Mouse (Mus musculus) neural tube, embryonic 11.5 days (tissue): Measurements from ENCODE around the gene Rbm4. TPM values are rescaled to one million over a fixed set of nuclear protein-coding genes. Genes with fewer than 3 reads are reported as not detected.
"Not testable (repeated sequence)": the region's sequence is repeated elsewhere in the genome, so short reads cannot be mapped to it uniquely, and the experiment has no call there.

Experiments
- ATAC-seq: fragments of 200-750 bp; cut with Nextera tagmentation; 2 replicates; pipeline ENCODE4 v1.8.0; 2017; ENCODE audit warnings: moderate number of reproducible peaks, mild to moderate bottlenecking, moderate TSS enrichment, moderate library complexity; ENCODE audit not compliant: insufficient read depth, low FRiP score, low TSS enrichment
- DNase-seq: peaks from one replicate; pipeline ENCODE4 v3.0.0-alpha.2; 2015; ENCODE audit warnings: low spot score
- H3K27ac ChIP-seq: fragments of 300-500 bp; sonication (generic); 2 replicates; pipeline ENCODE4 v1.5.1; 2014; ENCODE audit warnings: low read depth, mild to moderate bottlenecking, low read length
- H3K27me3 ChIP-seq: fragments of 300-500 bp; sonication (generic); 2 replicates; pipeline ENCODE4 v1.6.1; 2014; ENCODE audit warnings: mild to moderate bottlenecking, low read length, mixed read lengths; ENCODE audit not compliant: control insufficient read depth, insufficient read depth
- H3K36me3 ChIP-seq: fragments of 300-500 bp; sonication (generic); 2 replicates; pipeline ENCODE4 v1.6.1; 2014; ENCODE audit warnings: mild to moderate bottlenecking, low read length, moderate library complexity, mixed read lengths; ENCODE audit not compliant: control insufficient read depth, insufficient read depth
- H3K4me1 ChIP-seq: fragments of 300-500 bp; sonication (generic); 2 replicates; pipeline ENCODE4 v1.6.1; 2014; ENCODE audit warnings: low read length, mixed read lengths; ENCODE audit not compliant: control insufficient read depth, insufficient read depth
- H3K4me2 ChIP-seq: fragments of 300-500 bp; sonication (generic); 2 replicates; pipeline ENCODE4 v1.6.1; 2014; ENCODE audit warnings: low read depth, mild to moderate bottlenecking, moderate library complexity
- H3K4me3 ChIP-seq: fragments of 300-500 bp; sonication (generic); 2 replicates; pipeline ENCODE4 v1.5.1; 2014; ENCODE audit warnings: low read depth, low read length
- H3K9ac ChIP-seq: fragments of 300-500 bp; sonication (generic); 2 replicates; pipeline ENCODE4 v1.6.1; 2014; ENCODE audit warnings: mild to moderate bottlenecking, low read length
- H3K9me3 ChIP-seq: fragments of 300-500 bp; sonication (generic); 2 replicates; pipeline ENCODE4 v1.6.1; 2016; ENCODE audit warnings: low read length; ENCODE audit not compliant: control insufficient read depth
- WGBS: fragments of 180-500 bp; shearing (Covaris S2); extraction: QIAGEN DNeasy Blood & Tissue Kit; methylation state at CpG from one replicate; pipeline ENCODE4 v1.1.7; 2014; 5-methylcytosine and 5-hydroxymethylcytosine counted together
- polyA plus RNA-seq: library from polyadenylated mRNA; unstranded; fragments of >200 nt; fragmentation: Nextera tagmentation; extraction: Ambion mirVana; gene quantifications from 2 replicates; pipeline ENCODE4 v1.2.1, GENCODE M21; 2014

The Rbm4 gene
- polyA plus RNA-seq, 1 experiment from 2014 or later: 131 TPM

GRCm38 (mm10) chr19:4829156-4829555 lies 35.5 kb upstream of the Rbm4 start:
- DNase-seq (no peak), ATAC-seq (no peak)
- H3K27ac ChIP-seq: no peak overlapping the region
- H3K4me2 ChIP-seq: no peak overlapping the region
- no peaks in the 10 kb centered on the region for H3K9me3 ChIP-seq
- H3K4me3 ChIP-seq: no peak overlapping the region
- no peak overlapping the region for H3K9ac ChIP-seq
- 0 out of 2 replicates have a peak, but pooled peaks cover 3% of the 10 kb centered on the region for H3K36me3 ChIP-seq
- WGBS: 64% methylated on average over 7 of the region's 7 CpGs
- no peaks in the 10 kb centered on the region for H3K4me1 ChIP-seq
- no peaks in the 10 kb centered on the region for H3K27me3 ChIP-seq

- no peak overlapping the region for H3K27ac ChIP-seq
- H3K36me3 ChIP-seq: 0 out of 2 replicates have a peak, but pooled peaks cover 3% of the 10 kb centered on the region
- no peak overlapping the region for H3K9ac ChIP-seq
- ATAC-seq (no peak), DNase-seq (no peak)
- no peak overlapping the region for H3K4me2 ChIP-seq
- H3K9me3 ChIP-seq: no peaks in the 10 kb centered on the region
- H3K4me1 ChIP-seq: no peaks in the 10 kb centered on the region
- H3K4me3 ChIP-seq: no peak overlapping the region
- WGBS: 58% methylated on average over 16 of the region's 16 CpGs
- no peaks in the 10 kb centered on the region for H3K27me3 ChIP-seq
Observed at GRCm38 (mm10) chr19:4828444-4829114, 34.9 kb upstream of the Rbm4 start.

- Histone ChIP-seq H3K9ac (no peak overlapping the region), H3K27me3 (no peaks in the 10 kb centered on the region), H3K27ac (no peak overlapping the region), H3K4me1 (no peaks in the 10 kb centered on the region), H3K4me3 (no peak overlapping the region), H3K4me2 (no peak overlapping the region), H3K36me3 (0 out of 2 replicates have a peak, but pooled peaks cover 3% of the 10 kb centered on the region), H3K9me3 (no peaks in the 10 kb centered on the region)
- ATAC-seq: no peak
- DNase-seq: no peak
- WGBS: 92% methylated on average over 5 of the region's 5 CpGs
Observed at GRCm38 (mm10) chr19:4820678-4821303, 27.1 kb upstream of the Rbm4 start.

DNA sequence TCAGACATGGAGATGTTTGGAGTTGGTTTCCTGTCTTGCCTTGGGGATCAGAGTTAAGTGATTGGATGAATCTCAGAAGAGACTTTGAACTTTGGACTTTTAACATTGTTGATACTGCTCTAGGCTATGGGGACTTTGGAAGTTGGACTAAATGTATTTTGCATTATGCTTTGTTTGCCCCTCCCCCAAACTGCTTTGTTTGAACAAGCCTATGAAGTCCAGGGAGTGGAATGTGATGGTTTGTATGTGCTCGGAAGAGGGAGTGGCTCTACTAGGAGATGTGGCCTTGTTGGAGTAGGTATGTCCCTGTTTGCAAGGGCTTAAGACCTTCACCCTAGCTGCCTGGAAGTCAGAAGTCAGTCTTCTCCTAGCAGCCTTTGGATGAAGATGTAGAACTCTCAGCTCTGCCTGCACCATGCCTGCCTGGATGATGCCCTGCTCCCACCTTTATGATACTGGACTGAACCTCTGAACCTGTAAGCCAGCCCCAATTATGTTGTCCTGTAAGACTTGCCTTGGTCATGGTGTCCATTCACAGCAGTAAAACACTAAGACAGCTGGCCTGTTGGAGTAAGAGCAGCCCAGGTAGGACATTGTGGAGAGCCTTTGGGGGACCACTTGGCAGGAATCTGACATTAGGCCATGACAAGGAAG lies 23.6 kb upstream of the Rbm4 start:
- H3K27ac ChIP-seq: no peak overlapping the region
- no peaks in the 10 kb centered on the region for H3K9me3 ChIP-seq
- ATAC-seq (no peak), DNase-seq (no peak)
- no peaks in the 10 kb centered on the region for H3K4me1 ChIP-seq
- no peaks in the 10 kb centered on the region for H3K27me3 ChIP-seq
- 86% methylated on average over 1 of the region's 1 CpGs for WGBS
- H3K9ac ChIP-seq: no peak overlapping the region
- H3K4me3 ChIP-seq: no peak overlapping the region
- no peaks in the 10 kb centered on the region for H3K36me3 ChIP-seq
- no peak overlapping the region for H3K4me2 ChIP-seq

DNA sequence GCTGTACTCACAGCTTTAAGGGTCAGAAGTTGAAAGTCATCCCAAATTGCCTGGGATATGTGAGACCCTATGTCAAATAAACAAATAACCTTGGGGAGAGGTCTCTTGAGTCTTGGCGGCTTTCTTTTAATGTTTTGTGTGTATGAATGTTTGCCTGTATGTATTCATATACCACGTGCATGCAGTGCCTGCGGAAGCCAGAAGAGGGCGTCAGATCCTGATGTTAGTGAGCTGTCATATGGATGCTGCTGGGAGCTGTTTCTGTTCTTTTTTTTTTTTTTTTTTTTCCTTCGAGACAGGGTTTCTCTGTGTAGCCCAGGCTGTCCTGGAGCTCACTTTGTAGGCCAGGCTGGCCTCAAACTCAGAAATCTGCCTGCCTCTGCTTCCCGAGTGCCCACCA lies 19.3 kb upstream of the Rbm4 start:
- Histone ChIP-seq H3K4me1 (peaks cover 13% of the 10 kb centered on the region), H3K27ac (no peak overlapping the region), H3K4me2 (no peak overlapping the region), H3K4me3 (no peak overlapping the region), H3K9ac (no peak overlapping the region), H3K36me3 (no peaks in the 10 kb centered on the region), H3K9me3 (no peaks in the 10 kb centered on the region), H3K27me3 (no peaks in the 10 kb centered on the region)
- whole genome bisulfite sequencing: 84% methylated on average over 6 of the region's 6 CpGs
- ATAC-seq (no peak), DNase-seq (no peak)

DNA sequence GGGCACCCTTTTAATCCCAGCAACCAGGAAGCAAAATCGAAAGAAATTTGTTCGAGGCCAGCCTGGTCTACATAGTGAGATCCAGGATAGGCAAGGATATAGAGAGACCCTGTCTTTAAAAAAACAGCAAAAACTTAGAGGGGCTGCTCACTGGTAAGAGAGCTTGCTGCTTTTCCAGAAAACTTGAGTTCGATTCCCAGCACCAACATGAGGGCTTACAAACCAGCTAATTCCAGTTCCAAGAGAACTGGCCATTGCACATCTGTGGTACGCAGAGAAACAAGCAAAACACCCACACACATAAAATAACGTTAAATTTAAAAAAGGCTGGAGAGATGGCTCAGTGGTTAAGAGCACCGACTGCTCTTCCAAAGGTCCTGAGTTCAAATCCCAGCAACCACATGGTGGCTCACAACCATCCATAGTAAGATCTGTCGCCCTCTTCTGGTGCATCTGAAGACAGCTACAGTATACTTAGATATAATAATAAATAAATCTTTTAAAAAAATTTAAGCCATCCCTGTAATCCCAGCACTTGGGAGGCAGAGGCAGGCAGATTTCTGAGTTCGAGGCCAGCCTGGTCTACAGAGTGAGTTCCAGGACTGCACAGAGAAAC lies 18.7 kb upstream of the Rbm4 start:
- not testable (repeated sequence) for H3K9me3 ChIP-seq, H3K27me3 ChIP-seq, DNase-seq, ATAC-seq, H3K36me3 ChIP-seq, H3K27ac ChIP-seq
- Histone ChIP-seq H3K4me1 (peaks cover 15% of the 10 kb centered on the region), H3K4me3 (peak overlapping the region; percentile 88), H3K4me2 (peak overlapping the region; percentile 49), H3K9ac (peak overlapping the region; percentile 77)
- 77% methylated on average over 8 of the region's 8 CpGs for WGBS

GRCm38 (mm10) chr19:4811909-4812242 lies 18.2 kb upstream of the Rbm4 start:
- no peaks in the 10 kb centered on the region for H3K36me3 ChIP-seq
- no peak for ATAC-seq
- H3K27me3 ChIP-seq: no peaks in the 10 kb centered on the region
- H3K9ac ChIP-seq: peak overlapping the region; percentile 77
- H3K4me2 ChIP-seq: peak overlapping the region; percentile 49
- peak overlapping the region; percentile 88 for H3K4me3 ChIP-seq
- 5% methylated on average over 12 of the region's 12 CpGs for WGBS
- DNase-seq: no peak
- no peaks in the 10 kb centered on the region for H3K9me3 ChIP-seq
- H3K4me1 ChIP-seq: peaks cover 15% of the 10 kb centered on the region
- H3K27ac ChIP-seq: peak overlapping the region; percentile 80; the same call in 1 of the 2 replicates

DNA sequence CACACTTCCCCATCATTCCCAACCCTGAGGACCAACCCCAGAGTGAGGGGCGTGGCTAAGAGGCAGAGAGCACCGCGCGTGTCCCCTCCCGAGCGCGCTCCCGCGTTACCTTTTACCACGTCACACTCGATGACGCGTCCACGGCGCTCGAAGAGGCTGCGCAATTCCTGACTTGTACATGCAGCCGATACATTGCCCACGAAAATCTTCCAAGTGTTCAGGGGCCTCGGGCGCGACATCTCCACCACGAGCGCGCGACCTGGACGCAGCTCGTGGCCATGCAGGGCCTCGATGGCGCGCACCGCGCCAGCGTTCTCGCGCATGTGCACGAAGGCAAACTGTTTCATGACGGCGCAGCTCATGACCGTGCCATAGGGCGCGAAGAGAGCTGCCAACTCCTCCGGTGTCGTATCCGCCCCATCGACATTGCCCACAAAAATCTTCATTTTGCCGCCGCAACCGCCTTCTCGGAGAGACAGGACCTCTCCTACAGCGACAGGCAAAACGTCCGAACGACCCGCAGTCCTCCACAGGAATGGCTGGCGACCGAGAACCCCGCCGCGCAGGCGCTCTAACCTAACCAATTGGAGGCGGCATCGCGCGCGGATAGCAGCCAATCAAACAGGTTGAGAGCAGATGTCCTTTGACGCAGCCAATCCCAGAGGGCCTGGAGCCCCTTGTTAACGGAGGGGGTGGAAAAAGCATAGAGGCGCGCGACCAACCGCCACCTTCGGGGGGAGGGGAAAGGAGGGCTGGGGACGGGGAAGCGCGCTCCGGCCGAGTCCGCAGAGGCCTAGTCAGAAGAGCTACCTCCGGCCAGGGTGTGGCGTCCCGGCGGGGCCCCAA lies 17.6 kb upstream of the Rbm4 start, which contains the start of the genes Gm21992 and Rbm14:
TSS of gene Gm21992 (minus strand) at position 550 of the 846 bp plus-strand sequence.
TSS of gene Rbm14 (minus strand) at position 572 of the 846 bp plus-strand sequence.
- Histone ChIP-seq H3K4me3 (peak within 1 kb of the TSS; percentile 88), H3K27ac (peak within 1 kb of the TSS; percentile 93), H3K36me3 (no peaks in the 10 kb centered on the region), H3K9ac (peak within 1 kb of the TSS; percentile 77), H3K9me3 (no peaks in the 10 kb centered on the region), H3K27me3 (no peaks in the 10 kb centered on the region), H3K4me2 (peak within 1 kb of the TSS; percentile 78), H3K4me1 (peaks cover 15% of the 10 kb centered on the region)
- ATAC-seq (peak; percentile 98), DNase-seq (peak; percentile 99)
- WGBS: under 1% methylated on average over 82 of the region's 83 CpGs
